Mouse (Mus musculus) intestine, embryonic 16.5 days (tissue): ENCODE data around the gene Zfhx3. TPM values are rescaled to one million over a fixed set of nuclear protein-coding genes. Genes with fewer than 3 reads are reported as not detected.
A peak's percentile ranks its signal among the peaks of the same experiment; 100 is the strongest.

Source experiments
- ATAC-seq: fragments of 200-750 bp; cut with Nextera tagmentation; 2 replicates; pipeline ENCODE4 v1.8.0; 2017; ENCODE audit warnings: moderate TSS enrichment, moderate library complexity
- H3K27ac ChIP-seq: fragments of 300-500 bp; sonication (generic); 2 replicates; pipeline ENCODE4 v1.5.1; 2014; ENCODE audit warnings: mild to moderate bottlenecking, low read length
- H3K27me3 ChIP-seq: fragments of 300-500 bp; sonication (generic); replicated peaks from 2 replicates; pipeline ENCODE4 v1.6.1; 2014; ENCODE audit warnings: low read length, control low read depth, mixed read lengths; ENCODE audit not compliant: control insufficient read depth, insufficient read depth
- H3K36me3 ChIP-seq: fragments of 300-500 bp; sonication (generic); 2 replicates; pipeline ENCODE4 v1.6.1; 2014; ENCODE audit warnings: low read length, control low read depth; ENCODE audit not compliant: control insufficient read depth, insufficient read depth
- H3K4me1 ChIP-seq: fragments of 300-500 bp; sonication (generic); 2 replicates; pipeline ENCODE4 v1.6.1; 2014; ENCODE audit warnings: low read length, control low read depth, mixed read lengths; ENCODE audit not compliant: control insufficient read depth, insufficient read depth
- H3K4me2 ChIP-seq: fragments of 300-500 bp; sonication (generic); 2 replicates; pipeline ENCODE4 v1.6.1; 2014; ENCODE audit warnings: low read depth, low read length, control low read depth
- H3K4me3 ChIP-seq: fragments of 300-500 bp; sonication (generic); 2 replicates; pipeline ENCODE4 v1.5.1; 2014; ENCODE audit warnings: mild to moderate bottlenecking, low read length
- H3K9ac ChIP-seq: fragments of 300-500 bp; sonication (generic); 2 replicates; pipeline ENCODE4 v1.6.1; 2014; ENCODE audit warnings: low read depth, low read length
- H3K9me3 ChIP-seq: fragments of 300-500 bp; sonication (generic); 2 replicates; pipeline ENCODE4 v1.6.1; 2016; ENCODE audit warnings: low read length, control low read depth; ENCODE audit not compliant: control insufficient read depth
- WGBS: fragments of 180-500 bp; shearing (Covaris S2); extraction: QIAGEN DNeasy Blood & Tissue Kit; methylation state at CpG from one replicate; pipeline ENCODE4 v1.1.7; 2014; 5-methylcytosine and 5-hydroxymethylcytosine counted together
- polyA plus RNA-seq: library from polyadenylated mRNA; unstranded; fragments of >200 nt; fragmentation: Nextera tagmentation; extraction: Ambion mirVana; gene quantifications from 2 replicates; pipeline ENCODE4 v1.2.1, GENCODE M21; 2015

Zfhx3 gene
- polyA plus RNA-seq, 1 experiment from 2014 or later: 6.1 TPM

GRCm38 (mm10) chr8:108977693-108978361 lies 1035.4 kb downstream of the Zfhx3 start:
- Histone ChIP-seq H3K4me2 (no peak overlapping the region), H3K4me1 (no peaks in the 10 kb centered on the region), H3K4me3 (no peak overlapping the region), H3K36me3 (no peaks in the 10 kb centered on the region), H3K9ac (no peak overlapping the region), H3K27ac (no peak overlapping the region), H3K27me3 (no peaks in the 10 kb centered on the region), H3K9me3 (no peaks in the 10 kb centered on the region)
- ATAC-seq: no peak
- 66% methylated on average over 11 of the region's 11 CpGs for WGBS

- H3K9me3 ChIP-seq: no peaks in the 10 kb centered on the region
- no peaks in the 10 kb centered on the region for H3K36me3 ChIP-seq
- 88% methylated on average over 7 of the region's 7 CpGs for WGBS
- no peak overlapping the region for H3K4me2 ChIP-seq
- no peak overlapping the region for H3K9ac ChIP-seq
- H3K27me3 ChIP-seq: no peaks in the 10 kb centered on the region
- ATAC-seq: no peak
- H3K4me1 ChIP-seq: no peaks in the 10 kb centered on the region
- no peak overlapping the region for H3K27ac ChIP-seq
- no peak overlapping the region for H3K4me3 ChIP-seq
Measured at GRCm38 (mm10) chr8:108978362-108978750, 1035.9 kb downstream of the Zfhx3 start.

- H3K27ac ChIP-seq: no peak overlapping the region
- no peaks in the 10 kb centered on the region for H3K36me3 ChIP-seq
- no peaks in the 10 kb centered on the region for H3K9me3 ChIP-seq
- H3K27me3 ChIP-seq: no peaks in the 10 kb centered on the region
- WGBS: 69% methylated on average over 2 of the region's 2 CpGs
- no peak for ATAC-seq
- no peak overlapping the region for H3K9ac ChIP-seq
- no peaks in the 10 kb centered on the region for H3K4me1 ChIP-seq
- H3K4me3 ChIP-seq: no peak overlapping the region
- no peak overlapping the region for H3K4me2 ChIP-seq
Measured at GRCm38 (mm10) chr8:108984904-108985303, 1042.5 kb downstream of the Zfhx3 start.

- Histone ChIP-seq H3K4me2 (no peak overlapping the region), H3K4me1 (no peaks in the 10 kb centered on the region), H3K9me3 (no peaks in the 10 kb centered on the region), H3K27me3 (no peaks in the 10 kb centered on the region), H3K27ac (peak overlapping the region; percentile 9; the same call in 1 of the 2 replicates), H3K9ac (no peak overlapping the region), H3K4me3 (no peak overlapping the region), H3K36me3 (no peaks in the 10 kb centered on the region)
- peak; percentile 22; the same call in 1 of the 2 replicates for ATAC-seq
- WGBS: 88% methylated on average over 5 of the region's 5 CpGs
Measured at GRCm38 (mm10) chr8:108989841-108990240, 1047.4 kb downstream of the Zfhx3 start.

GRCm38 (mm10) chr8:108990537-108990936 lies 1048.1 kb downstream of the Zfhx3 start:
- H3K4me1 ChIP-seq: no peaks in the 10 kb centered on the region
- no peak overlapping the region for H3K4me2 ChIP-seq
- no peaks in the 10 kb centered on the region for H3K9me3 ChIP-seq
- H3K9ac ChIP-seq: no peak overlapping the region
- ATAC-seq: peak; percentile 93
- no peaks in the 10 kb centered on the region for H3K27me3 ChIP-seq
- H3K4me3 ChIP-seq: no peak overlapping the region
- peak overlapping the region; percentile 9; the same call in 1 of the 2 replicates for H3K27ac ChIP-seq
- 63% methylated on average over 6 of the region's 6 CpGs for WGBS
- no peaks in the 10 kb centered on the region for H3K36me3 ChIP-seq

- no peak overlapping the region for H3K4me2 ChIP-seq
- H3K27me3 ChIP-seq: no peaks in the 10 kb centered on the region
- no peak overlapping the region for H3K9ac ChIP-seq
- H3K27ac ChIP-seq: peak overlapping the region; percentile 4; the same call in 1 of the 2 replicates
- H3K4me1 ChIP-seq: no peaks in the 10 kb centered on the region
- no peak for ATAC-seq
- 88% methylated on average over 5 of the region's 5 CpGs for WGBS
- H3K9me3 ChIP-seq: no peaks in the 10 kb centered on the region
- no peaks in the 10 kb centered on the region for H3K36me3 ChIP-seq
- H3K4me3 ChIP-seq: no peak overlapping the region
Measured at GRCm38 (mm10) chr8:108991395-108991794, 1049.0 kb downstream of the Zfhx3 start.

GRCm38 (mm10) chr8:108993718-108994117 lies 1051.3 kb downstream of the Zfhx3 start:
- no peak overlapping the region for H3K9ac ChIP-seq
- no peaks in the 10 kb centered on the region for H3K9me3 ChIP-seq
- no peaks in the 10 kb centered on the region for H3K36me3 ChIP-seq
- ATAC-seq: no peak
- H3K27me3 ChIP-seq: no peaks in the 10 kb centered on the region
- H3K4me3 ChIP-seq: no peak overlapping the region
- H3K4me2 ChIP-seq: no peak overlapping the region
- H3K27ac ChIP-seq: no peak overlapping the region
- H3K4me1 ChIP-seq: no peaks in the 10 kb centered on the region
- WGBS: 32% methylated on average over 2 of the region's 2 CpGs

- Histone ChIP-seq H3K4me3 (no peak overlapping the region), H3K27me3 (no peaks in the 10 kb centered on the region), H3K9me3 (no peaks in the 10 kb centered on the region), H3K27ac (no peak overlapping the region), H3K4me1 (no peaks in the 10 kb centered on the region), H3K36me3 (no peaks in the 10 kb centered on the region), H3K9ac (no peak overlapping the region), H3K4me2 (no peak overlapping the region)
- 68% methylated on average over 2 of the region's 2 CpGs for WGBS
- ATAC-seq: no peak
Measured at GRCm38 (mm10) chr8:108994187-108994586, 1051.7 kb downstream of the Zfhx3 start.

- Histone ChIP-seq H3K36me3 (no peaks in the 10 kb centered on the region), H3K27me3 (no peaks in the 10 kb centered on the region), H3K27ac (no peak overlapping the region), H3K4me2 (no peak overlapping the region), H3K9me3 (no peaks in the 10 kb centered on the region), H3K4me1 (no peaks in the 10 kb centered on the region), H3K4me3 (no peak overlapping the region), H3K9ac (no peak overlapping the region)
- WGBS: 93% methylated on average over 5 of the region's 5 CpGs
- no peak for ATAC-seq
Measured at GRCm38 (mm10) chr8:108994880-108995279, 1052.4 kb downstream of the Zfhx3 start.

- no peaks in the 10 kb centered on the region for H3K27me3 ChIP-seq
- H3K4me3 ChIP-seq: no peak overlapping the region
- no peak for ATAC-seq
- no peak overlapping the region for H3K9ac ChIP-seq
- H3K9me3 ChIP-seq: no peaks in the 10 kb centered on the region
- no peaks in the 10 kb centered on the region for H3K36me3 ChIP-seq
- 35% methylated on average over 3 of the region's 3 CpGs for WGBS
- no peak overlapping the region for H3K4me2 ChIP-seq
- H3K27ac ChIP-seq: no peak overlapping the region
- no peaks in the 10 kb centered on the region for H3K4me1 ChIP-seq
Measured at GRCm38 (mm10) chr8:108997334-108997733, 1054.9 kb downstream of the Zfhx3 start.
